9 mouse cellular contexts compared by ENCODE assay signal in genomic region chr4:119852483-119852882, GRCm38 (mm10).
DNase-seq lines count a peak whose midpoint lies in the region; ATAC-seq and TF ChIP-seq lines count a peak whose summit lies in the region.
"Had no signal": no experiment of that assay in that cellular context is flagged by ENCODE, and none has a peak within 500 bp of the region (broad histone marks: within the 10 kb centered on the region; RNA-seq: fewer than 3 reads in every experiment).

No protein-coding gene starts in this region.

- 69% methylated on average over 8 of the region's 8 CpGs for WGBS in liver, postnatal 0 days (ENCODE audit: insufficient replicate concordance)
- WGBS in liver, embryonic 11.5 days, result 74% methylated on average over 8 of the region's 8 CpGs

- intact Hi-C loops in gastrocnemius, postnatal 14 days (cut with DNase I; ENCODE audit: low total_unique reads), result no loop called here

- H3K36me3 ChIP-seq in liver, postnatal 0 days (replicated peaks; ENCODE audit: insufficient read depth, low read length), result no peaks in the 10 kb centered on the region
- no peaks in the 10 kb centered on the region for H3K36me3 ChIP-seq in liver, embryonic 11.5 days (ENCODE audit: control insufficient read depth, insufficient read depth, low read length)
- H3K36me3 ChIP-seq: hindbrain, embryonic 10.5 days had no signal

- H3K4me2 ChIP-seq in liver, postnatal 0 days (ENCODE audit: low read depth, low read length), result no peak overlapping the region
- H3K4me2 ChIP-seq in liver, embryonic 11.5 days, result no peak overlapping the region

- H3K9ac ChIP-seq in liver, postnatal 0 days (replicated peaks), result no peak overlapping the region
- no peak overlapping the region for H3K9ac ChIP-seq in liver, embryonic 11.5 days (ENCODE audit: low read depth, low read length)
- H3K9ac ChIP-seq: liver, embryonic 14.5 days had no signal

- no peaks in the 10 kb centered on the region for H3K27me3 ChIP-seq in liver, postnatal 0 days (ENCODE audit: insufficient read depth, low read length)
- no peaks in the 10 kb centered on the region for H3K27me3 ChIP-seq in liver, embryonic 11.5 days (replicated peaks; ENCODE audit: control insufficient read depth, insufficient read depth, low read length)

- no peaks in the 10 kb centered on the region for H3K9me3 ChIP-seq in liver, postnatal 0 days (ENCODE audit: low read length)
- H3K9me3 ChIP-seq in liver, embryonic 11.5 days (ENCODE audit: control insufficient read depth, low read length), result no peaks in the 10 kb centered on the region
- H3K9me3 ChIP-seq: hindbrain, embryonic 10.5 days had no signal

- DNase-seq in liver, postnatal 0 days, result peak; percentile 49
- DNase-seq in liver, embryonic 11.5 days (ENCODE audit: low spot score), result no peak
- peak; percentile 46 for DNase-seq in gastrocnemius, postnatal 14 days
- peak; percentile 84 to 91 for DNase-seq in lung, adult 18-20 months
- DNase-seq in urinary bladder, postnatal 4 days (ENCODE audit: low spot score in 2 of 2), result peak; percentile 37 to 68

- ATAC-seq in liver, postnatal 0 days, result no peak
- no peak for ATAC-seq in liver, embryonic 11.5 days (replicated peaks; ENCODE audit: low FRiP score)
- ATAC-seq in inflammation-experienced regulatory T-cells, adult 6 months, result no peak
- ATAC-seq in cerebellum, adult (ENCODE audit: insufficient number of reproducible peaks, low FRiP score, low TSS enrichment), result no peak

- H3K4me1 ChIP-seq in liver, postnatal 0 days (ENCODE audit: insufficient read depth), result no peaks in the 10 kb centered on the region
- H3K4me1 ChIP-seq in liver, embryonic 11.5 days (replicated peaks; ENCODE audit: control insufficient read depth, insufficient read depth, low read length), result no peaks in the 10 kb centered on the region; the same call in 1 of the 2 replicates
- H3K4me1 ChIP-seq: hindbrain, embryonic 10.5 days had no signal

- no peak overlapping the region for H3K4me3 ChIP-seq in liver, postnatal 0 days (ENCODE audit: low read depth, low read length)
- H3K4me3 ChIP-seq in liver, embryonic 11.5 days (ENCODE audit: low read depth, low read length), result no peak overlapping the region
- H3K4me3 ChIP-seq: hindbrain, embryonic 10.5 days had no signal

- TF ChIP-seq CTCF in liver, postnatal 0 days (IDR thresholded peaks at IDR 0.05; ENCODE audit: low read depth), result no peak

- TF ChIP-seq EP300 in liver, postnatal 0 days (IDR thresholded peaks at IDR 0.05; ENCODE audit: low read depth), result no peak

- no peak overlapping the region for H3K27ac ChIP-seq in liver, postnatal 0 days (ENCODE audit: low read depth)
- H3K27ac ChIP-seq in liver, embryonic 11.5 days (ENCODE audit: low read depth, low read length), result no peak overlapping the region
- H3K27ac ChIP-seq: hindbrain, embryonic 10.5 days; liver, embryonic 14.5 days had no signal
